Mouse (Mus musculus) kidney, postnatal 25 days (tissue): ENCODE results near the gene Tmem161b.
"Not testable (repeated sequence)": the region's sequence is repeated elsewhere in the genome, so short reads cannot be mapped to it uniquely, and the experiment has no call there.

Experiments used
- DNase-seq, 2 experiments: peaks; one replicate each; pipeline ENCODE4 v3.0.0; 2021; ENCODE audit warnings: mixed read lengths in 2 of 2

Tmem161b gene

GRCm38 (mm10) chr13:84221820-84222681 lies at the start of gene Tmem161b:
Gene Tmem161b (plus strand): TSS chr13:84222296.
- peak; percentile 86 to 97 for DNase-seq

- not testable (repeated sequence) for DNase-seq
Observed at GRCm38 (mm10) chr13:84185835-84186234, 36.3 kb upstream of the Tmem161b start.

- no peak for DNase-seq
Observed at GRCm38 (mm10) chr13:84192723-84193122, 29.4 kb upstream of the Tmem161b start.

- no peak for DNase-seq
Observed at GRCm38 (mm10) chr13:84222682-84222992, 541 bp downstream of the Tmem161b start.

GRCm38 (mm10) chr13:84223018-84223417 lies 922 bp downstream of the Tmem161b start:
- DNase-seq: no peak

- DNase-seq: no peak
Observed at GRCm38 (mm10) chr13:84234019-84234418, 11.9 kb downstream of the Tmem161b start.

DNA sequence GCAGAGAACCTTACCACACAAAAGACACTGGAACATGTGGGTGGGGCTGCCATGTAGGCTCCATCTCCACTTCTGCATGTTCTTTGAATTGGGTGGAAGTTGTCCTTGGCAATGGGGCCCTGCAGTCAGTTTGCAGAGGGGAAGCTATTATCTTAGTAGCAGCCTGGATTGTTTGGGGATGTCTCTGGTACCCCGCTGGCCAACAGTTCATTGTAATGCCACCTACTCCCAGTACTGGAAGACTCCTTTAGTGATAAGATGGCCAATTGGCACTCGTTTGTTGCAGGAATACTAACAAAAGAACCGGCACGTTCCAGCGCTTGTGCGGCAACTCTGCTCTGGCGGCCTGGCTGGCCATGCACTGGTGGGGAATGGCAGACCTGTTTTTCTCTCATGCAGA lies 14.7 kb downstream of the Tmem161b start:
- no peak for DNase-seq

GRCm38 (mm10) chr13:84238184-84238583 lies 16.1 kb downstream of the Tmem161b start:
- DNase-seq: no peak

- DNase-seq: no peak
Observed at GRCm38 (mm10) chr13:84248065-84248464, 26.0 kb downstream of the Tmem161b start.

DNA sequence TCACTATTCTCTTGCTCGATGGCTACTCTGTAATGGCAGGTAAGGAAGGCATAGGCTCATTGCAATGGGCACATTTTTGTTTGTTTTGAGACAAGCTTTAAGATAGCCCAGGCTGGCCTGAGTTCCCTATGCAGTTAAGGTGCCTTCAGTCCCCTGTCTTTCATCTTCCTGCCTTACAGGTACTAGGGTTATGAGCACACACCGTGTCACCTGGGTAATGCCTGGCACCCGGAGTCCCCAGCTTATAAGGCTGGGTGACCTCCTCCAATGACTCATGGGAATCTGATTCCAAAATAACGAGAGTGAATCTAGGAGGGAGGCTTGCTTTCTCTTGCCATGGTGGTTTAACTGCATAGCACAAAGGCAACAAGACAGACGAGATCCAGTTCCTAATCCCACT lies 29.2 kb downstream of the Tmem161b start:
- DNase-seq: no peak

DNA sequence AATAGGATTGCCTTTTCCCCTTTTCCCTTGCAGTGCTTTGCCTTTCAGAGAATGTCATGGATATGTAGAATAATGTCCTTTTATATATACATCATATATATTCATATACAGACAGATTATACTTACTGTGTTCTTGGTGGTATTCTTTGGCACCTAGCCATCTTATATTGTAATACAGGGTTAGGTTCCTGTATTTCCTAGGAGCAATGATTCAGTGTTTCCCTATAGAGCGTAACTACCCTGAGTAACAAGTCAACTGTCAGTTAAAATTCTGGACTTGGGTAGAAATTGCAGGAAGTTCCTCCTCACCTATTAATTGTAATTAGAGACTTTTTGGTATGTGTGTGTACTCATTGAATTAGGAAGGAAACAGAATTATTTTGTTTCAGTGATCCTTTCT lies 33.0 kb downstream of the Tmem161b start:
- DNase-seq: no peak

GRCm38 (mm10) chr13:84264418-84264817 lies 42.3 kb downstream of the Tmem161b start:
- DNase-seq: not testable (repeated sequence)

- no peak for DNase-seq
Observed at GRCm38 (mm10) chr13:84276246-84276645, 54.1 kb downstream of the Tmem161b start.

GRCm38 (mm10) chr13:84280352-84280751 lies 58.3 kb downstream of the Tmem161b start:
- DNase-seq: no peak

- no peak for DNase-seq
Observed at GRCm38 (mm10) chr13:84282966-84283365, 60.9 kb downstream of the Tmem161b start.

- DNase-seq: no peak
Observed at GRCm38 (mm10) chr13:84284764-84285558, 62.9 kb downstream of the Tmem161b start.

DNA sequence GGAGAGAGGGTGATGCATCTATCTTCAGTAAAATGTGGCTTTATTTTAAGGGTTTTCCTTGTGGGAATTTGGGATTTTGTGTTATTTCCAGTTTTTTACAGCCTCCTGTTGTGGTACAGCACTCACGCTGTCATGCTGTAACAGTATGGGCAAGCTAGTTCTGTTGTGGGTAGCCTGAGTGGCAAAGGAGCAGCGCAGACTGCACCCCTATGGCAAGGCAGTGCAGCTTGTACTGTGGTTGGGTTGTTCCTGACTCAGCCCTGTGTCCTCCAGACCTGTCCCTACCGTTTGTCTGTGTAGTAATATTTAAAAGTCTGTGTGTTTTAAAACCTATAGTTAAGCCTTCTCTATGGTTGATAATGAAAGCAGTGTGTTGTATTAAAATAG lies 63.5 kb downstream of the Tmem161b start:
- no peak for DNase-seq

GRCm38 (mm10) chr13:84299445-84300053 lies 77.5 kb downstream of the Tmem161b start:
- DNase-seq: no peak

- DNase-seq: no peak
Observed at GRCm38 (mm10) chr13:84343272-84343671, 121.2 kb downstream of the Tmem161b start.

DNA sequence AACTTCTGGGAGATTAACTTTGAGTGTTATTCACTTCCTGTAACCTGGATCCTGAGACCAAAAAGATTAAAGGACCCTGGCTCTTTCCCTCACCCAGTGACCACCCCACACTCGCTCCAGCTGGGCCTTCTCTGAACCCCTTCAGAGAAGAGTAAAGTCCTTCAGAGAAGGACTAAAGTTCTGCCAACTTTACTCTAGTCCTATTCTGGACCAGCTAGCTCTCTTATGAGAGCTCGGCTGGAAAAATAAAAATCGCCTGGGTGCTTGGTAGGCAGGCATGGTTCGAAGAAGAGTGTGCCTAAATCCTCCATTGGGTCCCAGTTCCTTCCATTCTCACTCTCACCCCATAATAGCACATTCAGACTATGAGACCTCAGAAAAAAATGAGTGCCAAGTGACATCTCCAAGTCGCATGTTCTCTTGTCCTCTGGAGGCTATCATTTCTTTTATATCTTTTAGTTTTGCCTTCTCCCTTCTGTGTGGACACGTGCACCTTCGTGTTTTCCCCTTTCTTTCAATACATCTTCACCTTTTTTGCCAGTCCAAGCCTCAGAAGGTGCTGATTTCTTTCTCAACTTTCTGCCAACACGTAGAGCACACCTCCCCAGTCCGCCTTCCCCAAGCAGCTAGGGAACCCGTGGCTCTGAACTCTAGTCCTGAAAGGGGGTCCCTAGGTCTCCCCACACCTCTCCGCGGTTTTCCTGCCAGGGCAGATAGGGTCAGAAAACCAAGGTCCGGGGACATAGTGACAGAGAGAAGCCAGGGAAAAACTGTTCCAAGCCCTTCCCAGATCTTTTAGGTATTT lies 121.8 kb downstream of the Tmem161b start:
- DNase-seq: no peak

DNA sequence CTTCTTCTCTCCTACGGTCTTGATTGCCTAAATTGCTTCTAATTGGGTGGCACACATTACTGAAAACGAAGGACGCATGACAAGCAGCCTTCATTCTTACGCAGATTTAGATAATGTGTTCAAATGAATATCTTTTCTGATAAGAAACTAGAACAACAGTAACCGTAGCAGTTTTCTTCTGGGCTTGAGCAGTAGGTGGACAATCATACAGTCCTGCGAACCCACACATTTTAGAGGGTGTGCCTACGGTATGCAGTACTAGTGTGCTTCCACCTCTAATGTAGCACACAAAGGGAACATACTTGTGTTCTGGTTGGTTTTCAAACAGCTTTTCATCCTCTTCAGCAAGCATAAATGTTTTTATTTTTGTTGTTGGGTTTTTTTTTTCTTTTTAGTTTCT lies 122.6 kb downstream of the Tmem161b start:
- no peak for DNase-seq

- no peak for DNase-seq
Observed at GRCm38 (mm10) chr13:84345114-84345513, 123.0 kb downstream of the Tmem161b start.
